Mouse (Mus musculus): ENCODE data around the gene Gm4871.
"Not testable (repeated sequence)": the region's sequence is repeated elsewhere in the genome, so short reads cannot be mapped to it uniquely, and the experiment has no call there.

Gene Gm4871

GRCm38 (mm10) chr5:145032391-145032790 is at the start of gene Gm4871:
TSS of gene Gm4871 (minus strand) at chr5:145032754.
- DNase-seq (ENCODE audit: low read depth, low spot score), result not testable (repeated sequence)

- no peak for DNase-seq (ENCODE audit: low read depth, low spot score)
These were observed 49.5 kb upstream of the Gm4871 start for GRCm38 (mm10) chr5:145081866-145082613.

GRCm38 (mm10) chr5:145075081-145075480 is 42.5 kb upstream of the Gm4871 start:
- DNase-seq (ENCODE audit: low read depth, low spot score), result no peak

- DNase-seq (ENCODE audit: low read depth, low spot score), result peak; percentile 27
These were observed 38.8 kb upstream of the Gm4871 start for GRCm38 (mm10) chr5:145071342-145071741.

GRCm38 (mm10) chr5:145069707-145070106 is 37.2 kb upstream of the Gm4871 start:
- DNase-seq (ENCODE audit: low read depth, low spot score), result peak; percentile 87

GRCm38 (mm10) chr5:145068863-145069262 is 36.3 kb upstream of the Gm4871 start:
- no peak for DNase-seq (ENCODE audit: low read depth, low spot score)

GRCm38 (mm10) chr5:145064765-145065340 is 32.3 kb upstream of the Gm4871 start:
- no peak for DNase-seq (ENCODE audit: low read depth, low spot score)

- DNase-seq (ENCODE audit: low read depth, low spot score), result no peak
These were observed 27.0 kb upstream of the Gm4871 start for GRCm38 (mm10) chr5:145059524-145059923.

- no peak for DNase-seq (ENCODE audit: low read depth, low spot score)
These were observed 26.2 kb upstream of the Gm4871 start for GRCm38 (mm10) chr5:145058722-145059121.

- DNase-seq (ENCODE audit: low read depth, low spot score), result no peak
These were observed 25.4 kb upstream of the Gm4871 start for GRCm38 (mm10) chr5:145057907-145058306.

- not testable (repeated sequence) for DNase-seq (ENCODE audit: low read depth, low spot score)
These were observed 21.6 kb upstream of the Gm4871 start for GRCm38 (mm10) chr5:145054187-145054586.

GRCm38 (mm10) chr5:145042690-145043089 is 10.1 kb upstream of the Gm4871 start, which contains the start of gene 1700018F24Rik:
TSS of gene 1700018F24Rik (plus strand) at chr5:145042990.
- not testable (repeated sequence) for DNase-seq (ENCODE audit: low read depth, low spot score)

- peak; percentile 53 for DNase-seq (ENCODE audit: low read depth, low spot score)
These were observed 9.1 kb upstream of the Gm4871 start for GRCm38 (mm10) chr5:145041628-145042027.

- not testable (repeated sequence) for DNase-seq (ENCODE audit: low read depth, low spot score)
These were observed 2.1 kb downstream of the Gm4871 start for GRCm38 (mm10) chr5:145030476-145030875.

- not testable (repeated sequence) for DNase-seq (ENCODE audit: low read depth, low spot score)
These were observed 11.8 kb downstream of the Gm4871 start for GRCm38 (mm10) chr5:145020712-145021111.

GRCm38 (mm10) chr5:145020254-145020653 is 12.3 kb downstream of the Gm4871 start:
- not testable (repeated sequence) for DNase-seq (ENCODE audit: low read depth, low spot score)

GRCm38 (mm10) chr5:145016761-145017160 is 15.8 kb downstream of the Gm4871 start:
- not testable (repeated sequence) for DNase-seq (ENCODE audit: low read depth, low spot score)

- no peak for DNase-seq (ENCODE audit: low read depth, low spot score)
These were observed 18.3 kb downstream of the Gm4871 start for GRCm38 (mm10) chr5:145014278-145014677.

GRCm38 (mm10) chr5:145008878-145009659 is 23.5 kb downstream of the Gm4871 start:
- DNase-seq (ENCODE audit: low read depth, low spot score), result no peak

- no peak for DNase-seq (ENCODE audit: low read depth, low spot score)
These were observed 27.0 kb downstream of the Gm4871 start for GRCm38 (mm10) chr5:145005596-145005995.

- no peak for DNase-seq (ENCODE audit: low read depth, low spot score)
These were observed 28.1 kb downstream of the Gm4871 start for GRCm38 (mm10) chr5:145004495-145004894.

- DNase-seq (ENCODE audit: low read depth, low spot score), result no peak
These were observed 29.2 kb downstream of the Gm4871 start for GRCm38 (mm10) chr5:145003362-145003761.

Data from mesoderm, embryonic 11.5 days (tissue).